Mouse (Mus musculus) brain, embryonic 14.5 days (tissue): ENCODE measurements around the gene Olfr310. TPM values are rescaled to one million over a fixed set of nuclear protein-coding genes. Genes with fewer than 3 reads are reported as not detected.

Source experiments
- DNase-seq: peaks from one replicate; pipeline ENCODE4 v3.0.0-alpha.2; 2011; ENCODE audit warnings: low read depth
- CTCF ChIP-seq: fragments of 200-500 bp; IDR thresholded peaks from 2 replicates; pipeline ENCODE4 v1.5.1; 2012; ENCODE audit warnings: inconsistent platforms, mild to moderate bottlenecking, moderate library complexity, borderline replicate concordance; ENCODE audit not compliant: insufficient read depth, insufficient read length; ENCODE audit errors: extremely low read depth
- POLR2A ChIP-seq: fragments of 200-500 bp; IDR thresholded peaks from 2 replicates; pipeline ENCODE4 v1.6.1; 2012; ENCODE audit warnings: mild to moderate bottlenecking, inconsistent platforms, borderline replicate concordance; ENCODE audit not compliant: poor library complexity, insufficient read depth, insufficient read length, severe bottlenecking; ENCODE audit errors: extremely low read depth
- polyA plus RNA-seq: library from polyadenylated mRNA; depleted of rRNA; stranded (reverse); fragments of >200 nt; gene quantifications from 2 replicates; pipeline ENCODE4 v1.2.3, GENCODE M21; 2012; rRNA removed

The Olfr310 gene
- not detected in 2 replicates for polyA plus RNA-seq

DNA sequence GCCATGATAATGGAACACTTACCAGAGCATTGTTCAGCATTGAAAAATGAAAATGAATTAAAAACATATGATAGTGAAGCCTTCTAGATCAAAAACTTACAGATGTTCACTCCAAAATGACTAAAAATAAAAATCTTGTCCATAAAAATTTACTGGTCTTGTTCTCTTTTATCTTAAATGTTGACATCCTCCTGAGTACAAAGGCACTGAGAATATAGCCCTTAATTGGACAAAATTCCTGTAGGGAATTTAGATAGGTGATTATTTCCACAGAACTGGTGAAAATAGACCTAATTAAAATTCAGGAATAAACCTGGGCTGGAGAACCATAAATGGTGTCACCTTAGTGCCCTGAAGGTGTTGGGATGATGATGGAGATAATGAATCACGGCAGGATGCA is at the start of gene Olfr310:
Olfr310 (minus strand) TSS at position 101 of the 400 bp plus-strand sequence.
- TF ChIP-seq CTCF: no peak
- no peak for TF ChIP-seq POLR2A
- DNase-seq: no peak

DNA sequence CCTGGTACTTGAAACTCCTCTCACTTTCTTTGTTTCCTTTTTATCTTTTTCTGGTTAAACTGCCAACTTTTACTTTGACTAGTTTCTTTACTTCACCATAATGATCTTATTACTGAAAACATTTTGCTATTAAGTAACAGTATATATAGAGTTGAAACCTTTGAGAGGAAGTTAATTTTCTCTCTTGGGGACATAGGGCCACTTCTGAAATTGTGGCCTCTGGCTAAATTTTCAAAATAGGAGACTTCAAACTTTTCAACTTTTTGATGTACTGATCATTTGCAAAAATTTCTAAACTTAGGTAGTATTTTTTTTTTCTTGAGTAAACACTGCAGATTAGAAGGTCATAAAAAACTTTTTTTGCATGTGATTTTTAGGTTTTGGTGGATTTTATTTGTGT is 48.6 kb upstream of the Olfr310 start, which contains the start of gene Olfr308:
Olfr308 (minus strand) TSS at position 101 of the 400 bp plus-strand sequence.
- DNase-seq: no peak
- no peak for TF ChIP-seq CTCF
- TF ChIP-seq POLR2A: no peak

DNA sequence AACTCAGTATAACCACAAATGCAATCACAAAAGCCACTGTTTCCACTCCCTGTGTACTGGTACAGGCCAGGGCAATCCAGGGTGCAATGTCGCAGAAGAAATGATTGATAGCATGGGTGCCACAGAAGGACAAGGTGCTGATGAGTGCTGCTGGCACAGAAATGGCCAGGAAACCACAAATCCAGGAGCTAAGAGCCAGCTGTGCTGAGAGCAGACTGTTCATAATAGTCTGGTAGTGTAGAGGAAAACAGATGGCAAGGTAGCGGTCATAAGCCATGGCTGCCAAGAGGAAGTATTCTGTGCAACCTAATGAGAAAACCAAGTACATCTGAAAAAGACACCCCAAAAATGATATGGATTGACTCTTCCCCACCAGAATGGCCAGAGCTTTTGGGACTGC is 44.4 kb upstream of the Olfr310 start:
- DNase-seq: no peak
- TF ChIP-seq POLR2A (no peak), CTCF (no peak)

DNA sequence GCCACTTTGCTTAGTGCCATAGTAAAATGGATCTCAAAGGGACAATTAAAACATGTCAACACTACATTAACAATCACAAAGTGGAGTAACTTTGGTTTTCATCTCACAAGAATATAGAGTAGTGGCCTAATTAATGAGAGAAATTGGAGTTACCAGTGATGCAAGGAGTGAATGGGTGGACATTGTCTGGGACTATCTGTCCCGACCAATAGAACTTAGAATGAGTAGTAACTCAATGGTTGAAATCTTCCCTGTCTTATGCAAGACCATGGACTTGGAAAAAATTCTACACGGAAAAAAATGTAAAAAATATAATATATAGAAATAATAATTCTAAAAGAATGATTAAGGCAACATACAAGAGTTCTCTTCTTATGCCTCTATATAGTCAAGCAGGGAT is 36.6 kb upstream of the Olfr310 start, which contains the start of gene Olfr309:
Olfr309 (minus strand) TSS at position 101 of the 400 bp plus-strand sequence.
- no peak for DNase-seq
- TF ChIP-seq POLR2A (no peak), CTCF (no peak)

DNA sequence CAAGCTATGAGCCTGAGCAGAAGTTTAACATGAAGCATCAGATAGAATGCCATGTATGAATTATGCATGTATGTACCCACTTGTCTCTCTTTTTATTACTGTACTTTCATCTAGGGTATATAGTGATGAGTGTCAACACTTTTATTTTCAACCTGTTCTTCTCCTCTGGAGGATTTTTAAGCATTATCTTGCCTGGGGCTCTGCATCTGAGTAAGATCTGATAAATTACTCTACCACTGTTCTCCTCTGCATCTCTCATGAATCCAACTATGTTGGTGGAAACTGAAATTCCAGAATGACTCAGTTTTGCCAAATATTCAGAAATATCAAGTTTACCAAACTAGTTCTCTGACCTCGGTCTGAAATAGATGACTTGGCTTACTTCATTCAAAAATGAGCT is 30.8 kb downstream of the Olfr310 start, which contains the start of gene Vmn2r76:
Vmn2r76 (minus strand) TSS at position 101 of the 400 bp plus-strand sequence.
- no peak for TF ChIP-seq CTCF
- DNase-seq: no peak

Other genes starting within 250 kb of the Olfr310 start
- not detected in 2 replicates for gene Vmn2r75, start 105.4 kb downstream of the Olfr310 start, polyA plus RNA-seq
- gene Vmn2r76, start 30.9 kb downstream of the Olfr310 start, polyA plus RNA-seq: not detected in 2 replicates
- not detected in 2 replicates for gene Olfr309, start 36.5 kb upstream of the Olfr310 start, polyA plus RNA-seq
- not detected in 2 replicates for gene Olfr308, start 48.5 kb upstream of the Olfr310 start, polyA plus RNA-seq
- not detected in 2 replicates for gene Olfr307, start 60.4 kb upstream of the Olfr310 start, polyA plus RNA-seq
- gene Olfr305, start 89.8 kb upstream of the Olfr310 start, polyA plus RNA-seq: not detected in 2 replicates
- gene Olfr304, start 109.5 kb upstream of the Olfr310 start, polyA plus RNA-seq: not detected in 2 replicates
- gene Olfr303, start 120.6 kb upstream of the Olfr310 start, polyA plus RNA-seq: not detected in 2 replicates
- not detected in 2 replicates for gene Olfr301, start 126.7 kb upstream of the Olfr310 start, polyA plus RNA-seq
- gene Olfr299, start 182.7 kb upstream of the Olfr310 start, polyA plus RNA-seq: not detected in 2 replicates
- gene Olfr298, start 215.3 kb upstream of the Olfr310 start, polyA plus RNA-seq: not detected in 2 replicates
- not detected in 2 replicates for gene Olfr297, start 242.8 kb upstream of the Olfr310 start, polyA plus RNA-seq